Mouse (Mus musculus): ENCODE data around the gene Osbp2.

GRCm38 (mm10) chr11:3834421-3835098 lies 29.1 kb downstream of the Osbp2 start:
- TF ChIP-seq GATA1 (IDR thresholded peaks at IDR 0.05; ENCODE audit: low read length) (no peak), TAL1 (IDR thresholded peaks at IDR 0.05; ENCODE audit: low read length) (no peak)
